Mouse (Mus musculus): ENCODE data around the gene Ddb1.

Ddb1 gene

DNA sequence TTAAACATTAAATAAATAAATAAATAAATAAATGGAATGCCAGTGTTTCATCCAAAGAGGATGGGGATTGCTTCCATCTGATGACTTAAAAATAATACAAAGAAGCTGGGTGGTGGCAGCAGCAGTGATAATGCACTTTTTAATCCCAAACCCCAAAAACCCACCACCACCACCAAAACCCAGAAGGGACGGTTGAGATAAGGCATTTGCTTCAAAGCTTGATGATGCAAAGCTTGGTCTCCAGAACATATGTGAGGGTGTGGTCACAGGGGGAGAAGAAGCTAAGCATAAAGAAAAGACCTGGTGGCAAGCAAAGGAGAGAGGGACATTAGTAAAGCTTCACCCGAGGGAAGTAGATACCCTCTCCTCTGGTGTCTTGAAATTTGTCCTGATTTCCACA lies 56.8 kb downstream of the Ddb1 start:
- no peak for DNase-seq (ENCODE audit: low read depth, low spot score)

DNA sequence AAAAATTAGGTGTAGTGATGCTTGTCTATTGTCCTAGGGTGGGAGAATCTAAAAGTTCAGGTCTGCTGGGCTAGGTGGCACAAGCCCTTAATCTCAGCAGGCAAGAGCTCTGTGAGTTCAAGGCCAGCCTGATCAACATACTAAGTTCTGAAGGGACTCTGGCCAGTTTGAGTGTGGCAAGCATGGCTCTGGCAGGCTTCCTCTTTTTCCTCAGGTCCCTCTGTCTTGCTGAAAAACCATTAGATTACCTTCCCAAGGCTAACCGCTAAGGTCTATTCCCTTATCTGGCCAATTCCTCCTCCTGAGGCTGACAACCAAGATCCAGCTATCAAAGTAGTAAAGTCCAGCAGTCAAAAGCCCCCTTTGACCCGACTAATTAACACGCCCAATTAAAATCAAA lies 57.5 kb downstream of the Ddb1 start:
- DNase-seq (ENCODE audit: low read depth, low spot score): no peak

DNA sequence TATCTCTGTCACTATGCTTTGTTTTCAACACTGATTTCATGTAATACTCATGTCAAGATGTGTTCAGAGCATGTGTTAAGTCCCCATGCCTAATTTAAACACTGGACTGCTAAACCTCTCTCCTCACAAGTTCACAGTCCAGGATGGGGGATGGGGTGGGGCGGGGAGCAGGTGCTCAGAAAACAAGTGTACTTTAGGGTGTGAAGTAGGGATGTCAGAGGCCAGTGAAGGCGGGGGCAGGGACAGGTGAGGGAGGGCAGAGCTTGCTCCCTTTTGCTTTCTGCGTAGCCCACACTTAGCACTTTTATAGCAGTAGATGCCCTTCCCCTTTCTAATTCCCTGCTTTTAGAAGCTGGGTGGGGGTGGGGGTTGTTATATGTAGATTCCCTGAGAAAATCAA lies 60.0 kb downstream of the Ddb1 start:
- DNase-seq (ENCODE audit: low read depth, low spot score): no peak

DNA sequence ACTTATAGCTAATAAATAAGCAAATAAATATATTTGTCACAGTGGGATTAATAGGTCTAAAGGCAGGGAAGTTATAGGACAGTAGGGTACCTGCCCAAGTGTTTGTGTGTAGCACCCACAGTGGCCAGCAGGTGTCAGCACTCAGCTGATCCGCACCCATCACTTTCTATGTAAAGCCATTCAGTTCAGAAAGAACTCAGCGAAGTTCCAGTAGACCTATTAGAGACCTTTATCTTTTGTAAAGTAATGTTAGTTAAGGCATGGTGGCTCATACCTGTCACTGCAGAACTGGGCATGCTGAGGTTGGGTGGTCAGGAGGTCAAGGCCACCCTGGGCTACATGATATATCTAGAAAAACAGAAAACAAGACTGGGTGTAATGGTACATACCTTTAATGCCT lies 60.4 kb downstream of the Ddb1 start:
- peak; percentile 43 for DNase-seq (ENCODE audit: low read depth, low spot score)

DNA sequence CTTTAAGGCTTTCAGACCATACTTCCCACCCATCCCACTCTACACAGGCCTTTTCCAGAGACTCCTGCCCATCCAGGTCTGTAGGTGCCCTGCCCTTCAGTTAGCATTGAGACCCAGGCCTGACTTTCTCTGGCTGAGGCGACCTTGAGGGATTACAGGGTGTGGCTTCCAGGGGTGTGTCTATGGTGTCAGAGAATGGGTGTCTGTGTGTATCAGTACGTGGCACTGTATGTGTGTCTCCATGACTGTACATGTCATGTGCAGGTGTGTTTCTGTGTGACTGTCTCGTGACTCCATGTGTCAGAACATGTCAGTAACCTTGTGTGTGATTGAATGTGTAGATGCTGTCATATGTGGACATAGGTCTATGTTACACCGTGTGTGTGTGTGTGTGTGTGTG lies 66.2 kb downstream of the Ddb1 start:
- no peak for DNase-seq (ENCODE audit: low read depth, low spot score)

DNA sequence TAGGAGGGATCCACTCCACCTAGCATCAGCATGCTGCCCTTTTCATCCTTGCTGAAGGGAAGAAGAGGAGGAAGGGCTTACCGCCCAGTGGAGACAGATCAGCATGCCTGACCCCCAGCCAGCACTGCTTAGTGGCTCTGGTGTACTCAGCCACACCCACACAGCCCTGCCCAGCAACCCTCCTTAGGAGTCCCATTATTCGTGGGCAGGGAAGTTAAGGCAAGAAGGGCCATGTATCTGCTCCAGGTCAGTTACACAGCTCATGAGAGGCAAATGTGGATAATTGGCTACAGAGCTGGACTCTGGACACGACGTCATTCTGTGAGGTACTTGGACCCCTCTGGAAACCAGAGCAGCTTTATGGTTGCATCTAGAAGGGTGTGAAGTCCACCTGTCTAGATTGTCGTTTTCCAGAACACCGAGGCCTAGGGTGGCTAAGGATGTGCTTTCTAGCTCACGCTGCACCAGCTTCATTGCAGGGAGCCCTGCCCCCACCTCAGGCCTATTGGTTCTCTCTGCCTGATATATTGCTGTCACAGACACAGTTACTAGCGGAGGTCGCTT lies 66.8 kb downstream of the Ddb1 start:
- no peak for DNase-seq (ENCODE audit: low read depth, low spot score)

DNA sequence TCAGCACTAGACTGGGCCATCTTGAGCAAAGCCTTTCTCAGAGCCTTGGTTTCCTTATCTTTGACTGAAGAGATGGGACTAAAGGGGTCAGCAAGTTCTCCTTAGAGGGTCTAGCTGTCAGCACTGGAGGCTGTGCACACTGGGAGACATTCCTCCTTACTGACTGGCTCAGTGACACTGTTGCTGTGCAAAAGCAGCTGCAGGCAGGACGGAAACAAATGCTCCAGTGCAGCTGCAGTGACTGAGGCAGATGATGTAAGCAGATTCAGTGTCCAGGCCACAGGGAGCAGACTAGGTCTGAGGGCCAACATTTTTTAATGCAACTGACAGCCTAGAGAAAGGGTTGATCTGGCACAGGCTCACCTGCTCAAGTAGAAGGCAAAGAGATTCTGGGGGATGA lies 68.1 kb downstream of the Ddb1 start:
- DNase-seq (ENCODE audit: low read depth, low spot score): no peak

DNA sequence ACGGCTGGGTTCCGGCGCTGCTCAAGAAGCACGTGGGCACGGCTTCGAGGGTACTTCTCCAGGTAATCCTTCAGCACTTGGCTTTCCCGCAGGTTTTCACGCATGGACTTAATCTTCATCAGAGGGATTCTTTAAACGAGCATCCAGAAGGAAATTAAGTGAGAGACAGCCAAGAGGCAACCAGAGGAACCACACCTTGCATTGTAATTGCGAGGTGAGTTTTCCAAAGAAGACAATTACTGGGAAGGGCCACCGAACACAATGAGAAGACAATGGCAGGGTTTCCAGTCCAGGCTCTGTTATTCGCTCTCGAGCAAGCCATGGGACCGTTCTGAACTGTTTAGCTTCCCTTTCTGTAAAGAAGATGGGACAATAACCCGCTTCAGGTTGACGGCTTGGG lies 71.5 kb downstream of the Ddb1 start:
- no peak for DNase-seq (ENCODE audit: low read depth, low spot score)

DNA sequence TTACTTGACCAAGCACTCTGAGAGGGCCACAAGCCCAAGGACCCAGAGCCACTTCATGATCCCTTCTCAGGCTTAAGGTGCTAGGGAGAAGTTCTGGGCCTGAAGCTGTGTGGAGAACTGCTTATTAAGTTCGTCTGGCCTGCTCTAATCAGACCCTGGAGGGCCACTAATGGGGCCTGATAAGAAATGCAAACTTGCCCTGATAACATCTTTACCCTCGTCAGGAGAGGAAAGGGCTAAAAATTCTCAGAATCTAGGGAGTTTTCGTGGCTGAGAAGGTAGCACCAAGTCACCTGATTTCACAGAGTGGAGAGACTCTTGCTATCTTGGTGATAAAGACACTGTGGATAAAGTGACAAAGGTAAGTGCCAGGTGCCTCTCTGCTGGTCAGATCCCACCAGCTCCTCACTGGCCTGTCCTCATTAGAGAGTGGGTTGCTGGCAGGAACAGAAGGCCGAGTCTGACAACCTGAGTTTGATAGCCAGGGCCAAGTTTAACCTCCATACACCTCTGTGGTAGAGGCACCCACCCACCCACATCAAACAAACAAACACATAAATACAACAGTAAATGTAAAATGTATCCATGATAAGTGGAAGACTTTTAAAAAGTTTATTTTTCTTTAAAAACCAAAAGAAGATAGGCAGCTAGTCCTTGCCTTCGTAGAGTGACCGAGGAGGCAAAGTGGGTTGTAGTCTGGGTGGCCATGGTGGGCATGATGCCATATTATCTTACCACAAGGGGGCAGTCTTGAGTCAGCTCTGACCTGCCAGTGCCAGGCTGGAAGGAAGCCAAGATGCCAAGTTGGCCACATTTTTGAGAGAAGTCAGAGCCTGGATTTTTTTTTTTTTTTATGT lies 73.0 kb downstream of the Ddb1 start, which contains the start of gene Pga5:
Gene Pga5 (minus strand): TSS at position 157 of the 857 bp plus-strand sequence.
- peak; percentile 79 for DNase-seq (ENCODE audit: low read depth, low spot score)

DNA sequence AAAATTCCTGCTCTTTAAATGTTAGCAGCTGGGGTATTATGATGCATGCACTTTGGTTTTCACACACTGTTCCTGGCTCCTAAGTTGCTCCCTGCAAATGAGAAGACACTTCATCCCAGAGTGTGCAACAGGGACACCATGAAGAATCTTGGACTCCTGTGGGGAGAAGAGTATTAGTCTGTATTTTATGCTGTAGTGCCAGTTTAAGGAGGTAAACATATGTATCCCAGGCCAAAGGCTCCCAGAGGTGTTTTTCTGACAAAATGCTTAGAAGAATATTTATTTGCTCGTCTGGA lies 73.6 kb downstream of the Ddb1 start:
- no peak for DNase-seq (ENCODE audit: low read depth, low spot score)
